Mouse (Mus musculus) myocyte (in vitro differentiated cells): ENCODE measurements around the gene Gm42906.

Experiments
- E2F4 ChIP-seq: IDR thresholded peaks from one replicate; pipeline ENCODE4 v1.6.1; 2011; ENCODE audit warnings: mild to moderate bottlenecking, control low read depth, moderate library complexity; ENCODE audit not compliant: insufficient read depth
- MAX ChIP-seq: IDR thresholded peaks from one replicate; pipeline ENCODE4 v1.6.1; 2011; ENCODE audit warnings: low read depth, mild to moderate bottlenecking, control low read depth
- MYOD1 ChIP-seq, 3 experiments: IDR thresholded peaks; one replicate each; pipeline ENCODE4 v1.6.1; 2011; ENCODE audit warnings: control low read depth in 2 of 3, low read depth in 2 of 3, mild to moderate bottlenecking in 2 of 3, moderate library complexity in 1 of 3; ENCODE audit not compliant: insufficient read length in 2 of 3, control insufficient read depth in 1 of 3
- POLR2A ChIP-seq: IDR thresholded peaks from one replicate; pipeline ENCODE4 v1.6.1; 2011; ENCODE audit warnings: low read depth, mild to moderate bottlenecking, control low read depth, moderate library complexity; ENCODE audit not compliant: insufficient read length
- TCF12 ChIP-seq: IDR thresholded peaks from one replicate; pipeline ENCODE4 v1.6.1; 2011; ENCODE audit warnings: mild to moderate bottlenecking, control low read depth; ENCODE audit not compliant: poor library complexity, insufficient read depth, severe bottlenecking
- USF1 ChIP-seq: IDR thresholded peaks from one replicate; pipeline ENCODE4 v1.6.1; 2011; ENCODE audit warnings: low read depth, mild to moderate bottlenecking, control low read depth, moderate library complexity

GRCm38 (mm10) chr5:151148079-151148478, 279.9 kb downstream of the Gm42906 start:
- TF ChIP-seq POLR2A (no peak), USF1 (no peak), TCF12 (no peak), MYOD1 (IDR thresholded peaks at IDR 0.05; ENCODE audit: control insufficient read depth in 1 of 3, insufficient read length in 2 of 3, low read depth in 2 of 3) (no peak), MAX (no peak), E2F4 (no peak)
